Mouse (Mus musculus) layer of hippocampus, postnatal 25 days (tissue): ENCODE data around the gene Alkbh8. TPM values are rescaled to one million over a fixed set of nuclear protein-coding genes. Genes with fewer than 3 reads are reported as not detected.
A peak's percentile ranks its signal among the peaks of the same experiment; 100 is the strongest.
"Not testable (repeated sequence)": the region's sequence is repeated elsewhere in the genome, so short reads cannot be mapped to it uniquely, and the experiment has no call there.

Source experiments
- DNase-seq, 2 experiments: peaks; one replicate each; pipeline ENCODE4 v3.0.0; 2022; ENCODE audit warnings: mixed read lengths in 2 of 2, low spot score in 1 of 2; ENCODE audit errors: extremely low spot score in 1 of 2
- total RNA-seq, 2 experiments: library from RNA; stranded (reverse); gene quantifications; 2 replicates each; pipeline ENCODE4 v1.2.3; 2021

The Alkbh8 gene
- 10 to 100 TPM; 43.9 to 49.2 TPM for total RNA-seq

DNA sequence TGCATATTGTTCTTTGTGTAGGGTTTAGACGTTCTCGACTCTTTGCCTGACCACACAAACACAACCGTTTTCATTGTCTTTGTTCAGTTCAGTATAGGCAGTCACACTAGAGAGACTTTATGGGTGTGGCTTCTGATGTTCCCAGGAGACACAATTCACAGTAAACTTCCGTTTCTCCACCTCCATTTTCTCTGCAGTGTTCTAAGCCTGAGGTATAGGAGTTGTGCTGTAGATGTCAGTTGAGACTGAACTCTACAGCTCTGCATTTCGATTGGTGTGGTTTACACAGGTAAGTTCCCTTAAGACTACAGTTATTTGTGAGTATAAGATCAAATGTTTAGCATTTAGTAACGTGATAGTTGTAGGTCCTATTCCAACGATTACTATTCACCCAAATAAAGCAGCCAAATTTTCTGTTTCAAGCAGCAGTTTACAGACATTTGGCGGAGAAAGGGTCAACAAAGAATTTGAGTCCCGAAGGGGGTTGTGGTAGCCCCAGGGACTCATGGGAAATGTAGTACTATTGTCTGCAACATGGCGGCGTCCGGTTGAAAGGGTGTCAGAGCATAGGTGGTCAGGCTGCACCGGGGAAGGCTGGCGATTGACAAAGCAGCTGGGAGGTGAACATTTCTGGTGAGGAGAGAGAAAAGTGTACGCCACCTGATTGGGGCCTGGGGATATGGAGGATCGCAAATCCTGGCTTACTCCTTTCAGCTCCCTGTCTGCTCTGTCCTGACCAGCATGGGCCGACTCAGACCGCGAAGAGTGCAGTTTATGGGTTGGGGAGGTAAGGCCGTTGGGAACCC is at the start of gene Alkbh8:
TSS of gene Alkbh8 (plus strand) at position 179 of the 806 bp plus-strand sequence.
- DNase-seq: peak; percentile 71 to 72

DNA sequence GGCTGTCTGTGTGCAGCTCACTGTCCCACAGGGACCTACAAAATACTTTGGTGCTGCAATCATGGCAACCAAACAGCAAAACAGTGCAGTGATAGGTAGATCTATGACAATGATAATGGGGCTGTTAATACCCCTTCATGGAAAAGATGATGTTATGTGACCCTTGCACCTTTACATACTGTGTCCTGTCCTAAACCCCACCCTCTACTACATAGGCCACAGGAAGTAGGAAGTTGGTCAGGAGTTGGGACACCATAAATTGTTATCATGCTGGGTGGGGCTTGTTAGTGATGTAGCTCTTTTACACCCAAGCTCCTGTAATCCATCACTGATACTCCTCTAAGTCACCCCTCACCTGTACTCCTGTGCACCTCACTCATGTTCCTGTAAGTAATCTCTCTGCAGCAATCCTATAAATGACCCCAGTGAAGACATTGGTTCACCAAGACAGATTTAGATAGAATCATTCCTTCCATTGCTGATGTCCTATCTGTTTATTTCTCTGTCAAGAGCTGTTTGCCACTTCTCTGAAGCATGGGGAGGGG is 25.6 kb upstream of the Alkbh8 start:
- DNase-seq: no peak

DNA sequence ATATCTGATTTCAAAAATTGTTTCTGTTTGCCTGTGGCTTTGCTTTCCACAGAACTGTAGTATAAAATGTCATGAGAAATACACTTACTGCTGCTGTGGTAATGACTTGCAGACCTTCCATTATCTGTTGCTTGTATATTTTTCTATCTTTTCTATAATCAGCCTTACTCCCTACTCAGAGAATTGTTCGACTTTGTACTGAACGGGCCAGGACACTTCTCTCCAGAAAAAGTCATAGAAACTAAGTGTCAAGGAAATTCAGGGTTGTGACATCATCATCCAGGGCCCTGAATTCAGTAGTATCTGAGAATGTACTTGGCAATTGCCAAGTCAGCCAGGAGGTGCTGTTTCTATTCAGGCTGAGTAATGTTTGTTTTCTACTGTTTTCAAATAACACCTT is 24.9 kb upstream of the Alkbh8 start:
- DNase-seq: no peak

DNA sequence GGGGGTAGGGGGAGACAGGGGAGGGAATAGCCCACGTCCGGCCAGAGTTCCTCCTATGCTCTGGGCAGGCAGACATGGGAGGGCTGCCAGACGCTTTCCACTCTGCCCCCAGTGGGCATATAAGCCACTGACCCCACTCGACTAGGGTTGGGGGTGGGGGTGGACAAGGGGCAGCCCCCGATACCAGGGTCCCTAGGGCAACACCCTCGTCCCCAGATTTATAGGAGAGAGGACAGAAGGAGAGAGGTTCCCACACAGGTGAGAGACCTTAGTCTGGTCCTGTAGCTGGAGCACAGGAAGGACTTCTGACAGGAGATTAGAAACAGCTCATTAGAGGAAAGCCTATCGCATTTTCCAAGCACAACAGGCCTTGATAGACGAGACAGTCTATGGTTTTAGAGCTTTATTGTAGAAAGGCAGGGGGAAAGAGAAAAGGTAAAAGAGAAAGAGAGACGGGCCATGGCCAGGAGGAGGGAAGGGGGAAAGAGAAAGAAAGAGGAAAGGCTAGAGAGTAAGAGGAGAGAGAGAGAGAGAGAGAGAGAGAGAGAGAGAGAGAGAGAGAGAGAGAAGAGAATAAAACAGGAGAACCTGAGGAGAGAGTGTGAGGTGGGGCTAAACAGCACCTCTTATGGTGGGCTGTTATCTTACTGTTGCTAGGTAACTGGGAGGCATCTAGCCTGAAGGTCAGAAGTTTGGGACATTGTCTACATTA is 7.4 kb upstream of the Alkbh8 start:
- DNase-seq: not testable (repeated sequence)

DNA sequence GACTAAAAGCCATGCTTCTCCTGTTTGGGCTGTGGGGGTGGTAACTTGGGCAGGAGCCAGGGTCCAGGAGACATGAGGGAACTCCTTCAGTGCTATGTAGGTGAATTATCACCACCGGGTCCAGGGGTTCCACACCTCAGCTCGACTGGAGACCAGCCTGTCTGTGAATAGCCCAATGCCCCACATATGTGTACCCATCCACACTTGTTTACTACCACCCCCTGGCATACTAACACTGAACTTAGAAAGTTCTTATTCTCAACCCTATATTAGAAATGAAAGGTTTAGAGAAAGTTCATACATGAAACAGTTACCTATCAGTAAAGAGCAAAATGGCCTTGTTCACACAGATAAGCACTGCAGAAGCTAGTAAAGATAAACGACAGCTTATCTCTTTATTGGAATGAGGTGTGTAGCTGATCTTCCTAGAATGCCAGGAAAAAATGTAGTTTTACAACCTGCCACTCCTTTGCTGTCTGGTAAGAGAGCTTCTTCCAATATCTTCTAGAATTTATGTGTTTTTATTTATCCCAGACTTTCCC is 6.8 kb upstream of the Alkbh8 start:
- no peak for DNase-seq

DNA sequence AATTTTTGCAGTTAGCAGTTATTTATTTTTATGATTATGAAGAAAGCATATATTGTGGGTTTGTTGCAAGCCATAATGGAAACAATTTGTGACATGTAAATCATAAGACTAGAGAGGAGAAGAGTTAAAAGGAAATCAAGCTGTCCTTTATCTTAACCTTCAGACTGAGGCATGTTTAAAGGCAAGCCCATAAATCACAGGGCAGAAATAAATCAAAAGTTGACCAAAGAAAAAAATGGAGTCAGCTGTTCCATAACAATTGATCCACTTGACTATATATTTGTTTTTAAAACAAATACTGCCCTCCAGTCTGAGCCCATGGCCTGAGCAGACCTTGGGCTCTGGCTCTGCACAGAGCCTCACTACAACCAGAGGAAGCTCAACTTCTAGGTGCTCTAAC is 4.6 kb upstream of the Alkbh8 start:
- no peak for DNase-seq

DNA sequence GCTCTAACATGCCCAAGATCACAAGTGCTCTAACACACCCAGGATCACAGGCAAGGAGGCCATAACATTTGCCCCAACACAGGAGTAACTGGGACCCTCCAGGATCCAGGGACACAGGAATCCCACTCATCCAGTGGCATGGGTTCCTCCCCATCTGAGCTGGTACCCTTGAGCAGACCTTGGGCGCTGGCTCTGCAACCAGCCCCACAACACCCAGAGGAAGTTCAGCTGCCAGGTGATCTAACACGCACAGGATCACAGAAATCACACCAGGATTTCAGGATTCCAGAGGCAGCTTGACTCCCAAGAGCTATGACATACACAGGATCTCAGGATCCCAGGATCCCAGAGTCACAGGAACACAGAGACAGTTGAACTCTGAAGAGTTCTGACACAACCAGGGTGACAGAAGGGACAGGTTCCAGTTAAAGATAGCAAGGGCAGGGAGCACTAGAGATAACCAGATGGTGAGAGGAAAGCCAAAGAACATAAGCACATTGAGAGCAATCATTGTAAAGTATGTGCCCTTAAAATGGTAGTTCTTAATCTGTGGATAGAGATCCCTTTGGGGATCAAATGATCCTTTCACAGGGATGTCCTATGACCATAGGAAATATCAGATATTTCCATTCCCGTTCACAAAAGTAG is 4.1 kb upstream of the Alkbh8 start:
- no peak for DNase-seq

DNA sequence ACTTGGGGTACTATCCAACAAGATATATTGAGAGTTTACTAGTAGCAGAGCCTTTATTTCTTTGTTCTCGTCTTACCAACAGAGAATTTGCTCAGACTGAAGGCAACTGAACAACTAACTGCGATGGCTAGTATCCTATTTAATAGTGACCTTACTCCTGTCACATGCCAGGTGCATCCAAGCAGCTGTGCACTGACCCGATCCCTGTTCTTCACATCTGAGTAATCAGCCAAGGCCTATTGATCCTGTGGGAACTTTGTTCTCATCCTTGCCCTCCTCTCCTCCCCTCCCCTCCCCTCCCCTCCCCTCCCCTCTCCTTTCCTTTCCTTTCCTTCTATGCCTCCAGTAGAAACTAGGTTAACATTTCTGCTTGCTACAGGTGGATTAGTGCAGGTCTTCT is 1.7 kb downstream of the Alkbh8 start:
- no peak for DNase-seq

DNA sequence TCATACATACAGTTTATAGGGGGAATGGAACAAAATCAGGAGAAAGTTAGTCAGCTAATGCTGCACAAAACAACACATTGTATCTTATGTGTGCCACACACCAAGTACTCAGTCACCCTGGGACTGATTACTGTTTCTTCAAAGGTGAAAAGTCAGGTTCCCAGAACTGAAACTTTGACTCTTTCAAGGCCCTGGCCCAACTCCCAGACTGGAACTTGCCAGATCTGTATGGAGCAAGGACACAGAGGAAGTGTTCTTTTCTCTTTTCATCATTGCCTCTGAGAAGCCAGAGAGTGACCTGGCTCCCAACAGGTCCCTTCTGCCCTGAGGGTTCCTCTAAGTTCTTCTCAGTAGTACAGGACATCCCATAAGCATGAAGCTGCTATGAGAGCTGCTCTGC is 10.2 kb downstream of the Alkbh8 start:
- no peak for DNase-seq

DNA sequence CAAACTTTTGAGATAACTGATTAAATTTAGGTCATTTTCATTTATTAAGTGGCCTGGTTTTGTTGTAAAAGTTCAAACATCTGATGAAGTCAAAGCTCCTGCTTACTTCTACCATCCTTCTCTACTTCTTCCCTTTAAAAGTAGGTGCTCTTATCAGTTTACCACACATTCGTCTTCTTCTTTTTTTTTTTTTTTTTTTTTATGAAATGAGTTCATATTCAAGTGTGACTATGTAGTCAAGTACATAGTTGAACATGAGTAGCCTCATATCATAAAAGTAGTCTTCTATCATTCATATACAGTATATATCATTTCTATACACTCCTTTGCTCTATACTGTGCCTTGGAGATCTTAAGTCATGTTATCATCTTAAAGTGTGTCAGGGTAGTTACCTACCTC is 11.0 kb downstream of the Alkbh8 start:
- no peak for DNase-seq

DNA sequence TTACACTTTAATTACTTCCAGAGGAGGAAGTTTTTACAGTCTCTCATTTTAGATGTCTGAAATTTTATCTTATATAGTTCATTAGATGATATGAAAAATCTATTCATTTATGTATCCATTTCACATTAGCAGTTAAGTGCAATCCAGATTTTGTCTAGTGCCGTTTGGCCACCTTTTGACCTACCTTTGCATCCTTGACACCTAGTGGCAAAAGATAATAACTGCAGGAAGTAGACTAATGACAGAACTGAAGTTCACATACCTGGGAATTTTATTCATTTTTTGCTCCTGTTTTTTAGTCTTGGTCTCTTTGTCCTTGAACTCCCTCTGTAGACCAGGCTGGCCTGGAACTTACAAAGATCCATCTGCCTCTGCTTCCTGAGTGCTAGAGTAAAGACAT is 15.1 kb downstream of the Alkbh8 start:
- DNase-seq: no peak

DNA sequence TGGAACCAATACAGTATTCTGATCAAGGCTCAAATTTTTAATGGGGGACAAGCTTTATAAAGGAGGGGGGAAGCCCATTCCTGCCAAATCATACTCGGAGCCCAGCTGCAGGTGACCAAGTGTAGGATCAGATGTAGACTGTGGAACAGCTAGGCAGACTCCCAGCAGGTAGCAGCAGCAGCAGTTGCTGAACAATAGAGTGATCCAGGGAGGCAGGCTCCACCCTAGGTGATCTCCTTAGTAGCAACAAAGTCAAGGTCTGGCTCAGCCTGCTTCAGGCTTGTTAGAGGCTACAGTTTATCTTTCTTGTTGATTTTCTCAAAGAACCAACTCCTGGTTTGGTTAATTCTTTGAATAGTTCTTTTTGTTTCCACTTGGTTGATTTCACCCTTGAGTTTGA is 41.4 kb downstream of the Alkbh8 start:
- not testable (repeated sequence) for DNase-seq

DNA sequence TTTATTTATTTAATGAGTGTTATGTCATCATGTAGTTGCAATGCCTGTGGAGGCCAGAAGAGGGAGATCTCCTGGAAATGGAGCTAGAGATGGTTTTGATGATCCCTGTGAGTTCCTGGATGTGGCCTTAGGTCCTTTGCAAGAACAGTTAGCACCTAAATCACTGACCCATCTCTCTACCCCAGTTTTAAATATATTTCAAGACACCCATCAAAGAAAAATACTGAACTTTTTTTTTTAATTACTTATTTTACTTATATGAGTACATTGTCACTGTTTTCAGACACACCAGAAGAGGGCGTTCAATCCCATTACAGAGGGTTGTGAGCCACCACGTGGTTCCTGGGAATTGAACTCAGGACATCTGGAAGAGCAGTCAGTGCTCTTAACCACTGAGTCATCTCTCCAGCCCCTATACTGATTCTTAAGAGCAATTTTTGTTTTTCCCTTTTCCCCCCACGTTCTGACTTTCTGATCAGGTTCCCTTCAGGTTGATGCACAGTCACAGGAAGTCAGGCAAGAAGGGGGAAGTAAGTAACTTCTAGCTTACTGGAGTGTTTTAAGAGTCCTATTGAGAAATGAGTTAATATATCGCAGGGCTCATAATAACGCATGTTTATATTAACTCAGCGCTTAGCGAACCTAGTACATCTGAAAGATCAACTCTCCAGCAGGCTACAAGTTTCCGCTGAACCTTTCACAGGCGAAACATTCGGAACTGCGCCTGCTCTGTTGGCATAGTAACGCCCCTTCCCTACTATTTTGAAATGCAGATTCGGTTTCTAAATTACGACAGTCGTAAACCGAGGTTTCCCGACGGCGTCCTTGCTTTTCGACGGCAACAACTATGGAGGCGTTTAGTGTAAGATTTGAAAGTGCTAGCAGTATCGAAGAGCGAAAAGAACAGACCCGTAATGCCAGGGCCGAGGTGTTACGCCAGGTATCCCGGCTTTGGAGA is 68.6 kb downstream of the Alkbh8 start, which contains the start of gene Cwf19l2:
TSS of gene Cwf19l2 (plus strand) at position 342 of the 958 bp plus-strand sequence.
- peak; percentile 49 to 65 for DNase-seq

DNA sequence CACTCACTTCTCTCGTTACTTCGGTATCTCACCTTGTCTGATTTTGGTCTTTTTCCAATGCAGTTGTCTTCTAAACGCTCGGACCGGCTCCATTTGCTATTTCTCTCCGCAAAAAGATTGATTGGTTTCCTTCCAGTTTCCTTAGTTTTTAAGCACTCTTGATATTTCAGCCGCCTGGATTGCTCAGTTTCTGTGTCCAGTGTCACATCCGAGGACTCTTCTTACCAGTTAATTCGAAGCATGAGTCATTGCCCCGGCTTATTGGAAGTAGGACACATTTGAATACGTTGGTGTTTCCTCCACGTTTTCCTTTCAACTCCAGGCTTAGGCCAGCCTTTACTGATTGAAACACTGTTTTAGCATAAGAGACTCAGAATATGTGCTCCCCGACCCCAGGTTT is 69.4 kb downstream of the Alkbh8 start:
- peak in 1 of 2 experiments; percentile 4 for DNase-seq

DNA sequence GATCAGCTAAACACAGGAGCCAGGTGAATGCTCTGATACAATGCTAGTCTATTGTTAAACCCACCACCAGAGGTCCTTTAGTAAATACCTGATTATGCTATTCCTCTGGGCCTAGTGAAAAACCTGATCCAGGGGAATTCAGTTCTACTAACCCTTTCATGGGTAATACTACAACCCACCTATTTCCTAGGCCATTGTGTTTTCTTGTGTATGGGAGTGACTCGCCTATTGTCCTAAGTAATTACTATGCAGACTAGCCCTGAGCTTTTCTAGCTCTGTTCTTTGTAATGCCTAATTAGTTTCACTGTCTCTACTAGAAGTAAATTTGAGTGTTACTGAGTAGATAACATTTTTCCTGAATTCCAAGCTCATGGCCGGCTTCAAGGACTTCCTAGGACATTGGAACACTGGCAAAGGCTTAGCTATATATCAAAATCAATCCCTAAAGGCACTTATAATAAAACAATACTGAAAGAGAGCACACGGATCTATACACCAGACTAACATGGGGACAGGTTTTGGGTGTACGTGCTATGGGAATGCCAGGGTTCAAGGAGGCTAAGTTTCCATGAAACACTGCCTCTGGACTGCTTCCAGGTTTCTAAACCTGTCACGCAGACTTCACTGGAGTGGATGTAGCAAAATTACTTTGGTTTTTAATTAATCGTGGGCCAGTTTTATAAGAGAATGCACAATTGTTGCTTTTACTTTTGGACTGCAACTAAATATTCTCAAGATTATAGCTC is 104.8 kb downstream of the Alkbh8 start:
- not testable (repeated sequence) for DNase-seq
